Mouse (Mus musculus) lung, postnatal 0 days (tissue): ENCODE data around the gene Pbx3.

Experiments used
- CTCF ChIP-seq: IDR thresholded peaks from 2 replicates; pipeline ENCODE4 v1.5.1; 2016; ENCODE audit warnings: antibody characterized with exemption, mild to moderate bottlenecking
- EP300 ChIP-seq: IDR thresholded peaks from 2 replicates; pipeline ENCODE4 v1.6.1; 2016; ENCODE audit warnings: antibody characterized with exemption, mild to moderate bottlenecking, control low read depth

DNA sequence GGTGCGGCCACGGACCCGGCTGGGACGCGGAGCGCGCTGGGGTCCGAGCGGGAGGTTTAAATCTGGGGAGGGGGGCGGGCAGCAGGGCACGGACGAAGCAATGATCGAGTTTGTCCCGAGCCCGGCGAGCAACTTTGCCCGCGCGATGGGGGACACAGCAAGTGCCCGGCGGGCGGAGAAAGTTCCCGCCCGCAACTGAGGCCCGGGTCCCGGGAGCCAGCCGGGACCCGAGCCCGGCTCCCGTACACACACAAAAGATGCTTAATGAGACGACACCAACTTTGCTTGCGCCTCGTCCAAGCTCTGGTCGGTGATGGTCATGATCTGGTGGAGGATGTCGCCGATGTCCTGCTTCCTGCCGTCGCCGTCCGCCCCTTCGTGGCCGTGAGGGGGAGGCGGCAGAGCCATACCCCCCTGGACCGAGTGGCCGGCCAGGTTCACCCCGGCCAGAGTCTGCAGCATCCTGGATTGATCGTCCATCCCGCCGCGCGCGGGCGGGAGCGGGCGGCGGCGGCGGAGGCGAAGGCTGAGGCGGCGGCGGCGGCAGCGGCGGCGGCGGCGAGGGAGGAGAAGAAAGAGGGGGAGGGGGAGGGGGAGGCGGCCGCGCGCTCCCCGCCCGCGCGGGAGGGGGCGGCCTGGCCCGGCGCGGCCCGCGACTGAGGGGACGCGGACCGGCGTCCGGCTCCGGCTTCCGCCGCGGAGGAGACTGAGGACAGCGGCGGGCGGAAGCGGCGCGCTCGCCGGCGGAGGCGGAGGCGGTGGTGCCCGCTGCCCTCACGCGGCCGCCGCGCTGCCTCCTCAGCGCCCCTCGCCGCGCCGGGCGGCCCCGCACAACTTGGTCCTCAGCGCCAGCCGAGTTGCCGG lies 1.3 kb downstream of the Pbx3 start:
- no peak for TF ChIP-seq CTCF
- no peak for TF ChIP-seq EP300
